Mouse (Mus musculus): ENCODE results near the gene Scgb1c1. TPM values are rescaled to one million over a fixed set of nuclear protein-coding genes. Genes with fewer than 3 reads are reported as not detected.
A peak's percentile ranks its signal among the peaks of the same experiment; 100 is the strongest.

Gene Scgb1c1
- polyA plus RNA-seq, 1 experiment from 2014 or later, result not detected

DNA sequence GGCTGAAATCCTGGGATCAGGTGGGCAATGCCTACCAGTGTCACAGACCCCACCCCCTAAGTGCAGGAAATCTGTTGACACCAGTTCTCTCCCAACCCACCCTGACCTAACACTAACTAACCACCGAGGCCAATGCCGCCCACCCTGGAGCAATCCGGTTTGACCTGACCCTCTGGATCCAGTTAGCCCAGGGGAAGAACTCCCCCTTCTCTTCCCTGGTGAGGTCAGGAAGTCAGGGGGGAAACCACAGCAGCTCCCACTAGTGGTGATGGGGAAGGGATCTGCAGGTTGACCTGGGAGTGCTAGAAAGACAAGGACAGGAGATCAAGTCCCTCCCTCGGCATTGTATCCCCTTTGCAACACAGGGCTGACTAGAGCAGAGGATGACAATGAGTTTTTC, 336 bp downstream of the Scgb1c1 start:
- no peaks in the 10 kb centered on the region for H3K9me3 ChIP-seq (replicated peaks)

DNA sequence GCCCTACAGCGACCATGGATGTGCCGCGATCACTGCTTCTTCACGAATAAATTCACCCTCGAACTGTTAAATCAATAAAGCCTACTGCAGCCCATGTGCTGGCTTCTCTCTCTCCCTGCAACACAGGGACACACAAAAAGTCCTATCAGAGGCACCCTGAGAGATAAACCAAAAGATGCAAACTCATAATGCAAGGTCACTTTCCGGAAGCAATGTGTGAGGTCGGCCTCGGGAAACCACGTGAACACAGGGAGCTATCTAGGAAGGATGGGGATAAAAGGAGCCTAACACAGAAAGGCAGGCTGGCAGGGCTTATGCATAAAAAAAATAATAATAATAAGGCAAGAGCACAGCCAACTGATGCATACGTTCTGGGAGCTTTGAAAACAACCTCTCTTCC, 1.3 kb downstream of the Scgb1c1 start:
- ATAC-seq (ENCODE audit: insufficient number of reproducible peaks, low FRiP score), result no peak
- 79% methylated on average over 10 of the region's 10 CpGs for WGBS
- Histone ChIP-seq H3K4me2 (no peak overlapping the region), H3K27me3 (replicated peaks) (peaks cover 47% of the 10 kb centered on the region), H3K4me1 (replicated peaks) (peaks cover 4% of the 10 kb centered on the region; the same call in 1 of the 2 replicates), H3K4me3 (no peak overlapping the region), H3K36me3 (peaks cover 5% of the 10 kb centered on the region), H3K27ac (ENCODE audit: poor library complexity, severe bottlenecking) (no peak overlapping the region), H3K9me3 (replicated peaks) (no peaks in the 10 kb centered on the region), H3K9ac (no peak overlapping the region)

More for the DNA sequence above, 336 bp downstream of the Scgb1c1 start:
- Histone ChIP-seq H3K4me3 (no peak overlapping the region), H3K4me2 (no peak overlapping the region), H3K27me3 (replicated peaks) (peaks cover 57% of the 10 kb centered on the region), H3K27ac (ENCODE audit: poor library complexity, severe bottlenecking) (no peak overlapping the region), H3K9ac (no peak overlapping the region), H3K36me3 (no peaks in the 10 kb centered on the region), H3K4me1 (replicated peaks) (peaks cover 4% of the 10 kb centered on the region; the same call in 1 of the 2 replicates)
- WGBS, result 62% methylated on average over 4 of the region's 4 CpGs
- ATAC-seq (ENCODE audit: insufficient number of reproducible peaks, low FRiP score), result no peak

DNA sequence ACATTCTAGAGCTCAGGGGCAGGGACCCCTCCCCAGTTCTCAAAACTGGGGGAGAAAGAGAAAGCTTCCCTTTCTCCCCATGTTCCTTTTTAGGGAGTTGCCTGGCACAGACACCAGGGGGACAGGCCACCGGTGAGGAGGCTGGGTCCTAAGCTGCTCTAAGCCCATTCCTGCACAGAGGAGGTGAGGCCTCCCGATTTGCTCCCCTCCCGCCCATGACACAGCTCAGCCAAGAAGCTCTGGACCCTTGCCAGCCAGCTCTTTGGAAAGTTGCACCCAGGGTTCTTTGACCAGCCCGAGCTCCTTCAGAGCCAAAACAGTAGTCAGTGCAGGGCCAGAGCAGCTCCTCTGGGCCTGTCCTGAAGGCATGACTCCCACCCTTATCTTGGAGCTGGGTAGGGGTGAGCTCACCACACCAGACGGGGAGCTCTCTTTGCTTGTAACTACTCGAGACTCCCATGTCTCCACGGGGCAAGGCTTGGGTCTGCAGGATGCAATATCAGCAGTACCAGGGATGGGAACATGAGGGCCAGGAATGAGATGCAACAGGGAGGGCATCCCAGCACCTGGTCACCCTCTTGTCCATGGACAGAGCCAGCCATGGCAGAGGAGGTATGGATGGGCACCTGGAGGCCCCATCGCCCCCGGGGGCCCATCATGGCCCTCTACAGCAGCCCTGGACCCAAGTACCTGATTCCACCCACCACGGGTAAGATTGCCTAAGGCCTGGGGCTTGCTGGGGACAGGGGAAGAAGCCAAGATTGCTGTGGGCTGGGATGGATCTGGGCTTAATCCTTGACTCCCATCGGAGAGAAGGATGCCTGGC, 2.6 kb downstream of the Scgb1c1 start, which contains the start of gene Odf3:
Gene Odf3, plus strand, starts transcription at position 51 of the 826 bp plus-strand sequence.
- Histone ChIP-seq H3K4me3 (no peak within 1 kb of the TSS), H3K9me3 (replicated peaks) (no peaks in the 10 kb centered on the region), H3K4me1 (replicated peaks) (peaks cover 4% of the 10 kb centered on the region; the same call in 1 of the 2 replicates), H3K9ac (no peak within 1 kb of the TSS), H3K4me2 (no peak within 1 kb of the TSS), H3K36me3 (peaks cover 18% of the 10 kb centered on the region), H3K27ac (ENCODE audit: poor library complexity, severe bottlenecking) (no peak within 1 kb of the TSS), H3K27me3 (replicated peaks) (peaks cover 36% of the 10 kb centered on the region)
- no peak for ATAC-seq (ENCODE audit: insufficient number of reproducible peaks, low FRiP score)
- 53% methylated on average over 11 of the region's 11 CpGs for WGBS

DNA sequence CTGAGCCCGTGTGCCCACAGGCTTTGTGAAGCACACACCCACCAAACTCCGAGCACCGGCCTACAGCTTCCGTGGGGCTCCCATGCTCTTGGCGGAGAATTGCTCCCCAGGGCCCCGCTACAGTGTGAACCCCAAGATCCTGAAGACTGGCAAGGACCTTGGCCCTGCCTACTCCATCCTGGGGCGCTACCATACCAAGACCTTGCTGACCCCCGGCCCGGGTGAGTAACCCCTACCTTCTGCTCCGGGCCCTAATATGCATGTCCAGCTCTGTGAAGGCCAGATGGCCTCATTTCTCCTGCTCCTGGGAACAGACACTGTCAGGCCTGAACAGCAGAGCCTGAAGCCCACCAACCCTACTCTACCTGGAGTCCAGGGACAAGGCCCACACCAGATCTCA, 3.2 kb downstream of the Scgb1c1 start:
- Histone ChIP-seq H3K9me3 (replicated peaks) (no peaks in the 10 kb centered on the region), H3K27ac (ENCODE audit: poor library complexity, severe bottlenecking) (no peak overlapping the region), H3K9ac (no peak overlapping the region), H3K4me3 (no peak overlapping the region), H3K36me3 (peaks cover 24% of the 10 kb centered on the region), H3K4me2 (no peak overlapping the region), H3K27me3 (replicated peaks) (peaks cover 30% of the 10 kb centered on the region), H3K4me1 (replicated peaks) (peaks cover 4% of the 10 kb centered on the region; the same call in 1 of the 2 replicates)
- WGBS, result 84% methylated on average over 10 of the region's 10 CpGs
- no peak for ATAC-seq (ENCODE audit: insufficient number of reproducible peaks, low FRiP score)

DNA sequence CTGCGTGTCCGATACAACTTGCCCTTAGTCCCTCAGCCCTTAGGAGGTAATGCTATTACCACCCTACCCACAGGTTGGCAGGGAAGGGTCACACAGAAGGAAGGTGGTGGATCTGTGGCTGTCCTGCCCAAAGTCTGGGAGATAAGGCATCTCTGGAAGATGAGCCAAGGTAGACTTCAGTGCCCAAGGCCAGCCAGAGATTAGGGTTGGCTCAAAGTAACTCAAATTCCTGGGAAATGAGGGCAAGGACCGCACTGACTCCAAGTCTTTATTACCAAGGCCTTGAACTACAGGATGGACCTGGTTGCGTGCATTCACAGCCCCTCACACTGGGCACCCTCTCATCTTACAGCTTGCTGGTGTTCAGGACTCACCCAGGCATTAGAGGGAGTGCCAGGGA, 6.6 kb downstream of the Scgb1c1 start:
- ATAC-seq (ENCODE audit: insufficient number of reproducible peaks, low FRiP score), result no peak
- 94% methylated on average over 4 of the region's 4 CpGs for WGBS
- Histone ChIP-seq H3K9ac (no peak overlapping the region), H3K27ac (ENCODE audit: poor library complexity, severe bottlenecking) (no peak overlapping the region), H3K4me3 (no peak overlapping the region), H3K4me2 (no peak overlapping the region), H3K4me1 (replicated peaks) (peaks cover 13% of the 10 kb centered on the region), H3K27me3 (replicated peaks) (peaks cover 3% of the 10 kb centered on the region; the same call in 1 of the 2 replicates), H3K9me3 (replicated peaks) (no peaks in the 10 kb centered on the region), H3K36me3 (peaks cover 39% of the 10 kb centered on the region)

DNA sequence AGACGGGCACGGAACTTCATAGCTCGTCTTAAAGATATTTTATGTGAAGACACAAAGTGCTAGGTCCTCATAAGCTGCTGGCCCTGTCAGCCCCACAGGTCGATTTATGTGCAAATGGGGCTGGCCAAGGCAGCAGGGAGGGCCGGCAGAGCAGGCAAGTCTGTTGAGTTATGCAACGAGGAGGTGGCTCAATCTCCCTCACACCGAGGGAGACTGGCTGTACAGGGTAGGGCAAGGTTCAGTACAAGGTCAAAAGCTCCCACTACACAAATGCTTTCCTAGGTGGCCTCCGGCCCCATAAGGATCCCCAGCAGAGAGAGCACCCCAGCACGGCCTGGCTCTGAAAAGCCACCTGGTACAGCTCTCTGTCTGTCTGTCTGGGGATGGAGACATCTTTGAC, 8.0 kb downstream of the Scgb1c1 start:
- Histone ChIP-seq H3K4me3 (no peak overlapping the region), H3K27ac (ENCODE audit: poor library complexity, severe bottlenecking) (no peak overlapping the region), H3K36me3 (peaks cover 39% of the 10 kb centered on the region), H3K9me3 (replicated peaks) (no peaks in the 10 kb centered on the region), H3K27me3 (replicated peaks) (no peaks in the 10 kb centered on the region), H3K9ac (no peak overlapping the region), H3K4me2 (no peak overlapping the region), H3K4me1 (replicated peaks) (peaks cover 16% of the 10 kb centered on the region)
- WGBS, result 86% methylated on average over 9 of the region's 9 CpGs
- ATAC-seq (ENCODE audit: insufficient number of reproducible peaks, low FRiP score), result no peak

DNA sequence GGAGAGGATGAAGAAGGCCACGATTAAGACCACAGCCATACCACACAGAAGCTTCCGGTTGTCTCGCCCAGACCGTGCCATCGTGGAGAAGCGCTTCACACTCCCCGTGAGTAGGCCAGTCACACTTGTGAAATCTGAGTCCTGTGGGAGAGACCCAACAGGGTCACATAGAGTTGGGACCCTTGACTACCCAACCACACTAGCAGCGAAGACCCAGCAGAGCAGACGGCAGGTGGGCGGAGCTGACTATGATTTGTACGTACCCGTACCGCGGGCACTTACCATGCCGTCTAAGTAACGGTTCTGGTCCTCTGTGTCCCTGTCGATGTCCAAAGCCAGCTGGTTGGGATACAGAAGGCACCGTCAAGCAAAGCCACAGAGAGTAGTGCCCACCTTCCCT, 9.1 kb downstream of the Scgb1c1 start:
- no peaks in the 10 kb centered on the region for H3K27me3 ChIP-seq (replicated peaks)
- H3K4me1 ChIP-seq (replicated peaks), result peaks cover 22% of the 10 kb centered on the region
- peak overlapping the region; percentile 87; the same call in 1 of the 2 replicates for H3K4me2 ChIP-seq
- WGBS, result 91% methylated on average over 18 of the region's 18 CpGs
- peaks cover 50% of the 10 kb centered on the region for H3K36me3 ChIP-seq
- no peak overlapping the region for H3K27ac ChIP-seq (ENCODE audit: poor library complexity, severe bottlenecking)
- H3K9ac ChIP-seq, result no peak overlapping the region
- H3K4me3 ChIP-seq, result peak overlapping the region; percentile 70; the same call in 1 of the 2 replicates
- no peak for ATAC-seq (ENCODE audit: insufficient number of reproducible peaks, low FRiP score)
- H3K9me3 ChIP-seq (replicated peaks), result no peaks in the 10 kb centered on the region

DNA sequence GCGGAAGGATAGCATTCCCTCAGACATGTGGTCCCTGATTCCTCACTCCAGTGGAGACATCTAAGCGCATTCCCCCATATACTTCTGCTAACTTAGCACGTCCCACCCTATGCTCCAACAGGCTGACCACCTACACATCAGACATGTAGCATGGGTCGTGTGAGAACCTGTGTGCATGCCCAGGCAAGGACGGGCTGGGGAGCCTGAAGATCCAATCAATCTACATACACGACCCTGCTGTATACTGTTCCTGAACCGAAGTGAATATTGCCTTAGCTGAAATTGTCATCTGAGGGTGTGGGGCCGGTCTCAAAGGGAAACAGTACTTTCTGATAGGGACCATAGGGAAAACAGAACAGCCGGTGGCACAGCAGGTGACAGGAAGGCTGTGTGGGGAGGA, 9.8 kb downstream of the Scgb1c1 start:
- H3K4me3 ChIP-seq, result peak overlapping the region; percentile 70
- H3K27me3 ChIP-seq (replicated peaks), result no peaks in the 10 kb centered on the region
- peaks cover 57% of the 10 kb centered on the region for H3K36me3 ChIP-seq
- H3K4me1 ChIP-seq (replicated peaks), result peaks cover 22% of the 10 kb centered on the region
- peak overlapping the region; percentile 87 for H3K4me2 ChIP-seq
- no peak for ATAC-seq (ENCODE audit: insufficient number of reproducible peaks, low FRiP score)
- H3K9me3 ChIP-seq (replicated peaks), result no peaks in the 10 kb centered on the region
- H3K27ac ChIP-seq (ENCODE audit: poor library complexity, severe bottlenecking), result 0 out of 2 replicates have a peak overlapping the region, but pooled peaks have one; percentile 87
- WGBS, result 70% methylated on average over 9 of the region's 9 CpGs
- H3K9ac ChIP-seq, result peak overlapping the region; percentile 87

DNA sequence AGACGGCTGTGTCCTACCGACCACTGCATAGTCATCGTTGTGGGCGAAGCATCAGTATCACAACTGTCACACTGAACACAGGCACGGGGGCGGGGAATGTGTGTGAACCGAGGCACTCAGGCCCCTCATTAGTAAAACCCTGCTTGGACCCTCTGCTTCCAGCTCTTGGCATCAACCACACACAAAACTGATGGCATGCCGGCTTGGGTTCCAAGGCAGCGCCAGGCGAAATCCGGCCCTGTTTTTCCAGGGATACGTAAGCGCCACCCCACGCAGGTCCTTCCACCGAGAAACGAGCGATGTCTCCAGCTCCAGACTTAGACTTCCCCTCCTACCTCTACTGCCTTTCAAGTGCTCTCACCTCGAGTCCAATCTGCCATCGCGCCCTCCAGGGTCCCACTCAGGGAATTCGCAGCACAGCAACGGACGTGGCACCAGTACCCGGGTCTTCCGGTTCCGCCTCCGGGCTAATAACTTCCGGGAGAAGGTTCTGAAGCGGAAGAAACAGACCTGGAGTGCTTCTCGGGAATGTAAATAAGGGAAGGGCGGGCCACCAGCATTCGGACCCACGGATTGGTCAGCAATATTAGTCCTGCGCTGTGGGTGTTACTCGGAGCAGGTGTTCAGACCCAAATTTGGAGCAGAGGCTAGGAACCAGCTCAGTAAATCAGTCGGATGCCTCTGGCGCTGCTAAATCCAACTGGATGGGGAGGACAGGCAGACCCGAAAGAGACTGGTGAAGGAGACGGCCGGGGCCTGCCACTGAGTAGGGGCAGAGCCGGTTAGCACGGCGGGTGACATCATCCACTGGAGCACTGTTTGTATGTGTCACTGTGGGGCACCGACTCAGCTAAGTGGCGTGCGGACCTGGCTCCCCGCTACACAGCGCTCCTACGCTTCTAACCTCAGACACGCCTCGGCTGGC, 10.8 kb downstream of the Scgb1c1 start, which contains the start of gene Gm45785:
Gene Gm45785, minus strand, starts transcription at position 472 of the 925 bp plus-strand sequence.
- peak; percentile 78 for ATAC-seq (ENCODE audit: insufficient number of reproducible peaks, low FRiP score)
- H3K9me3 ChIP-seq (replicated peaks), result no peaks in the 10 kb centered on the region
- H3K27ac ChIP-seq (ENCODE audit: poor library complexity, severe bottlenecking), result peak within 1 kb of the TSS; percentile 87
- peak within 1 kb of the TSS; percentile 87 for H3K9ac ChIP-seq
- peak within 1 kb of the TSS; percentile 70 for H3K4me3 ChIP-seq
- peaks cover 66% of the 10 kb centered on the region for H3K36me3 ChIP-seq
- no peaks in the 10 kb centered on the region for H3K27me3 ChIP-seq (replicated peaks)
- peak within 1 kb of the TSS; percentile 87 for H3K4me2 ChIP-seq
- peaks cover 22% of the 10 kb centered on the region for H3K4me1 ChIP-seq (replicated peaks)
- under 1% methylated on average over 51 of the region's 51 CpGs for WGBS

DNA sequence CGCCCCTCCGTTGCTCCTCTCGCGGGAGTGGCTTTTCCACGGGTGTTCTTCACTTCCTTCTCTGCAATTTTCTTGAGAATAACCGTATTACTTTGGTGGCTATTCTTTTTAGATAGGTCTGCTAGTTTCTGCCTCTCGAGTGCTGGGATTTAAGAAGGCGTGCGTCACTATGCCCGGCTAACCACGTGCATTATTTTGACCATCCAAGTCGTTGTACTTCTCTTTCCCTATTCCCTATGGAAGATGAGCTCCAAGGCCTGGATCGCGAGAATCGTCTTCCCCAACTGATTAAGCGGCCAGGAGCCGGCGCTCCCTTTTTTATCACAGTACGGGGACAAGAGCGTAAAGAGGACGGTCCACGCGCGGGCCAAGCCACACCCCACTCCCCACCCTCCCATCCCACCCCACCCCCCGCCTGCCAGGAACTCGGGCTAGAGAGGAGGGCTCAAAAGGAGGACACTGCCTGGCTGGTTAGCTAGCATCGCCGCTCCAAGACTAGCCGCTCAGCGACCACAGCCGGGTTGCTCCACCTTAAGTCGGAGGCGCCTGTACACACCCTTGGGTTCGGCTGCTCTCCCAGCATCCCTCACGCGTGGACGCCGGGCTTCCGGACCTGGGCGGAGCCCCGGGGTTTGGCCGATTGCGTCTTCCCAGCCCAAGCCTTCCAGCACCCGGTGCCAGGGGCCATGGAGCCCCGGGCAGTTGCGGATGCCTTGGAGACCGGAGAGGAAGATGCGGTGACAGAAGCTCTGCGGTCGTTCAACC, 11.6 kb downstream of the Scgb1c1 start, which contains the start of gene Ric8a:
Gene Ric8a, plus strand, starts transcription at position 173 of the 765 bp plus-strand sequence.
- Histone ChIP-seq H3K36me3 (peaks cover 67% of the 10 kb centered on the region), H3K9ac (peak within 1 kb of the TSS; percentile 87), H3K9me3 (replicated peaks) (no peaks in the 10 kb centered on the region), H3K4me2 (peak within 1 kb of the TSS; percentile 87), H3K4me3 (peak within 1 kb of the TSS; percentile 70), H3K27me3 (replicated peaks) (no peaks in the 10 kb centered on the region), H3K4me1 (replicated peaks) (peaks cover 22% of the 10 kb centered on the region), H3K27ac (ENCODE audit: poor library complexity, severe bottlenecking) (peak within 1 kb of the TSS; percentile 87)
- peak; percentile 88 for ATAC-seq (ENCODE audit: insufficient number of reproducible peaks, low FRiP score)
- WGBS, result under 1% methylated on average over 50 of the region's 50 CpGs
